Mouse (Mus musculus) small intestine, adult 2 months (tissue): ENCODE data around the gene Slc41a3. TPM values are rescaled to one million over a fixed set of nuclear protein-coding genes. Genes with fewer than 3 reads are reported as not detected.

ENCODE experiments used
- H3K27ac ChIP-seq: fragments of 200-500 bp; 2 replicates; pipeline ENCODE4 v1.5.1; 2012; ENCODE audit warnings: low read depth, low read length, control low read depth, inconsistent platforms; ENCODE audit not compliant: insufficient read depth
- H3K27me3 ChIP-seq: fragments of 200-500 bp; 2 replicates; pipeline ENCODE4 v1.6.1; 2012; ENCODE audit warnings: mild to moderate bottlenecking, moderate library complexity, low read length, inconsistent platforms; ENCODE audit not compliant: control insufficient read depth, insufficient read depth
- H3K36me3 ChIP-seq: fragments of 200-500 bp; 2 replicates; pipeline ENCODE4 v1.6.1; 2012; ENCODE audit warnings: mild to moderate bottlenecking, low read length, control low read depth, inconsistent platforms; ENCODE audit not compliant: control insufficient read depth, insufficient read depth
- H3K4me1 ChIP-seq: fragments of 200-500 bp; 2 replicates; pipeline ENCODE4 v1.6.1; 2012; ENCODE audit warnings: low read length, inconsistent platforms, mixed read lengths; ENCODE audit not compliant: control insufficient read depth, insufficient read depth, insufficient read length
- H3K4me3 ChIP-seq: fragments of 200-500 bp; 2 replicates; pipeline ENCODE4 v1.5.1; 2012; ENCODE audit warnings: low read depth, mild to moderate bottlenecking, control low read depth, inconsistent platforms, low read length, moderate library complexity
- CTCF ChIP-seq: fragments of 200-500 bp; IDR thresholded peaks from 2 replicates; pipeline ENCODE4 v1.5.1; 2012; ENCODE audit warnings: low read depth, mild to moderate bottlenecking, control low read depth, inconsistent platforms, low read length, moderate library complexity, mixed read lengths; ENCODE audit not compliant: insufficient replicate concordance, insufficient read length; ENCODE audit errors: extremely low read depth
- POLR2A ChIP-seq: fragments of 200-500 bp; IDR thresholded peaks from 2 replicates; pipeline ENCODE4 v1.6.1; 2012; ENCODE audit warnings: low read depth, mild to moderate bottlenecking, control low read depth, inconsistent platforms, low read length, moderate library complexity
- WGBS: fragments of 180-500 bp; shearing (Covaris S2); methylation state at CpG from one replicate; pipeline ENCODE4 v1.1.7; 2018; 5-methylcytosine and 5-hydroxymethylcytosine counted together
- polyA plus RNA-seq: library from polyadenylated mRNA; depleted of rRNA; stranded (reverse); fragments of >200 nt; gene quantifications from 2 replicates; pipeline ENCODE4 v1.2.3, GENCODE M21; 2012

Slc41a3 gene
- polyA plus RNA-seq, 1 experiment, result 10.7 TPM

GRCm38 (mm10) chr6:90575261-90575715 is 29.2 kb upstream of the Slc41a3 start:
- TF ChIP-seq CTCF (peak; percentile 64; the same call in 1 of the 2 replicates), POLR2A (no peak)
- H3K36me3 ChIP-seq, result peaks cover 6% of the 10 kb centered on the region; the same call in 1 of the 2 replicates
- 52% methylated on average over 3 of the region's 3 CpGs for WGBS
- no peak overlapping the region for H3K27ac ChIP-seq
- no peak overlapping the region for H3K4me3 ChIP-seq
- H3K4me1 ChIP-seq, result peaks cover 12% of the 10 kb centered on the region
- H3K27me3 ChIP-seq, result no peaks in the 10 kb centered on the region

- Histone ChIP-seq H3K36me3 (peaks cover 2% of the 10 kb centered on the region; the same call in 1 of the 2 replicates), H3K4me1 (no peaks in the 10 kb centered on the region), H3K4me3 (no peak overlapping the region), H3K27ac (no peak overlapping the region), H3K27me3 (no peaks in the 10 kb centered on the region)
- TF ChIP-seq POLR2A, result no peak
- WGBS, result 51% methylated on average over 3 of the region's 3 CpGs
Observed at GRCm38 (mm10) chr6:90578174-90578573, 26.4 kb upstream of the Slc41a3 start.

GRCm38 (mm10) chr6:90582331-90582730 is 22.2 kb upstream of the Slc41a3 start:
- Histone ChIP-seq H3K36me3 (peaks cover 2% of the 10 kb centered on the region), H3K4me1 (no peaks in the 10 kb centered on the region), H3K27ac (no peak overlapping the region), H3K27me3 (no peaks in the 10 kb centered on the region), H3K4me3 (no peak overlapping the region)
- WGBS, result 80% methylated on average over 2 of the region's 2 CpGs
- TF ChIP-seq POLR2A, result no peak
- TF ChIP-seq CTCF, result no peak

GRCm38 (mm10) chr6:90588113-90588512 is 16.4 kb upstream of the Slc41a3 start:
- TF ChIP-seq CTCF (no peak), POLR2A (no peak)
- H3K4me3 ChIP-seq, result no peak overlapping the region
- H3K27ac ChIP-seq, result no peak overlapping the region
- WGBS, result 78% methylated on average over 5 of the region's 5 CpGs
- H3K36me3 ChIP-seq, result peaks cover 23% of the 10 kb centered on the region
- no peaks in the 10 kb centered on the region for H3K27me3 ChIP-seq
- no peaks in the 10 kb centered on the region for H3K4me1 ChIP-seq

GRCm38 (mm10) chr6:90590707-90591106 is 13.8 kb upstream of the Slc41a3 start:
- 83% methylated on average over 1 of the region's 1 CpGs for WGBS
- no peaks in the 10 kb centered on the region for H3K4me1 ChIP-seq
- no peak overlapping the region for H3K4me3 ChIP-seq
- H3K36me3 ChIP-seq, result peaks cover 42% of the 10 kb centered on the region
- TF ChIP-seq CTCF, result no peak
- TF ChIP-seq POLR2A, result no peak
- no peaks in the 10 kb centered on the region for H3K27me3 ChIP-seq
- no peak overlapping the region for H3K27ac ChIP-seq

- H3K4me3 ChIP-seq, result no peak overlapping the region
- TF ChIP-seq CTCF (no peak), POLR2A (no peak)
- H3K27me3 ChIP-seq, result no peaks in the 10 kb centered on the region
- no peak overlapping the region for H3K27ac ChIP-seq
- WGBS, result 73% methylated on average over 1 of the region's 1 CpGs
- H3K4me1 ChIP-seq, result no peaks in the 10 kb centered on the region
- H3K36me3 ChIP-seq, result peaks cover 45% of the 10 kb centered on the region
Observed at GRCm38 (mm10) chr6:90594972-90595371, 9.6 kb upstream of the Slc41a3 start.

GRCm38 (mm10) chr6:90597060-90597459 is 7.5 kb upstream of the Slc41a3 start:
- TF ChIP-seq POLR2A (no peak), CTCF (no peak)
- Histone ChIP-seq H3K4me3 (no peak overlapping the region), H3K4me1 (0 out of 2 replicates have a peak, but pooled peaks cover 2% of the 10 kb centered on the region), H3K36me3 (peaks cover 39% of the 10 kb centered on the region), H3K27me3 (no peaks in the 10 kb centered on the region), H3K27ac (no peak overlapping the region)
- 91% methylated on average over 4 of the region's 4 CpGs for WGBS

GRCm38 (mm10) chr6:90597592-90597991 is 6.9 kb upstream of the Slc41a3 start:
- TF ChIP-seq POLR2A, result no peak
- TF ChIP-seq CTCF, result no peak
- Histone ChIP-seq H3K27me3 (no peaks in the 10 kb centered on the region), H3K27ac (no peak overlapping the region), H3K36me3 (peaks cover 33% of the 10 kb centered on the region), H3K4me1 (0 out of 2 replicates have a peak, but pooled peaks cover 2% of the 10 kb centered on the region), H3K4me3 (no peak overlapping the region)
- 78% methylated on average over 2 of the region's 2 CpGs for WGBS
